Mouse (Mus musculus): ENCODE measurements around the gene Slpi. TPM values are rescaled to one million over a fixed set of nuclear protein-coding genes. Genes with fewer than 3 reads are reported as not detected.
A peak's percentile ranks its signal among the peaks of the same experiment; 100 is the strongest.

Gene Slpi
- polyA plus RNA-seq, 1 experiment from 2014 or later, result not detected

GRCm38 (mm10) chr2:164389499-164389898 is 604 bp upstream of the Slpi start:
- Histone ChIP-seq H3K4me1 (peaks cover 16% of the 10 kb centered on the region), H3K9me3 (no peaks in the 10 kb centered on the region), H3K27me3 (replicated peaks) (peaks cover 31% of the 10 kb centered on the region), H3K36me3 (replicated peaks) (no peaks in the 10 kb centered on the region), H3K9ac (peak overlapping the region; percentile 53), H3K4me2 (peak overlapping the region; percentile 83), H3K27ac (peak overlapping the region; percentile 65; the same call in 1 of the 2 replicates), H3K4me3 (peak overlapping the region; percentile 56)
- WGBS, result under 1% methylated on average over 29 of the region's 30 CpGs
- ATAC-seq (replicated peaks), result peak; percentile 75

- Histone ChIP-seq H3K36me3 (replicated peaks) (no peaks in the 10 kb centered on the region), H3K4me2 (no peak overlapping the region), H3K4me3 (no peak overlapping the region), H3K27ac (no peak overlapping the region), H3K27me3 (replicated peaks) (peaks cover 34% of the 10 kb centered on the region), H3K9ac (no peak overlapping the region), H3K4me1 (peaks cover 16% of the 10 kb centered on the region), H3K9me3 (no peaks in the 10 kb centered on the region)
- no peak for ATAC-seq (replicated peaks)
- WGBS, result 16% methylated on average over 8 of the region's 8 CpGs
Observed at GRCm38 (mm10) chr2:164386953-164387352, 1.9 kb downstream of the Slpi start.

- H3K4me2 ChIP-seq, result peak overlapping the region; percentile 24
- no peak overlapping the region for H3K9ac ChIP-seq
- 8% methylated on average over 18 of the region's 18 CpGs for WGBS
- no peaks in the 10 kb centered on the region for H3K9me3 ChIP-seq
- ATAC-seq (replicated peaks), result peak; percentile 69
- peaks cover 34% of the 10 kb centered on the region for H3K27me3 ChIP-seq (replicated peaks)
- no peak overlapping the region for H3K4me3 ChIP-seq
- H3K36me3 ChIP-seq (replicated peaks), result no peaks in the 10 kb centered on the region
- peaks cover 16% of the 10 kb centered on the region for H3K4me1 ChIP-seq
- H3K27ac ChIP-seq, result no peak overlapping the region
Observed at GRCm38 (mm10) chr2:164385927-164386763, 2.8 kb downstream of the Slpi start.

DNA sequence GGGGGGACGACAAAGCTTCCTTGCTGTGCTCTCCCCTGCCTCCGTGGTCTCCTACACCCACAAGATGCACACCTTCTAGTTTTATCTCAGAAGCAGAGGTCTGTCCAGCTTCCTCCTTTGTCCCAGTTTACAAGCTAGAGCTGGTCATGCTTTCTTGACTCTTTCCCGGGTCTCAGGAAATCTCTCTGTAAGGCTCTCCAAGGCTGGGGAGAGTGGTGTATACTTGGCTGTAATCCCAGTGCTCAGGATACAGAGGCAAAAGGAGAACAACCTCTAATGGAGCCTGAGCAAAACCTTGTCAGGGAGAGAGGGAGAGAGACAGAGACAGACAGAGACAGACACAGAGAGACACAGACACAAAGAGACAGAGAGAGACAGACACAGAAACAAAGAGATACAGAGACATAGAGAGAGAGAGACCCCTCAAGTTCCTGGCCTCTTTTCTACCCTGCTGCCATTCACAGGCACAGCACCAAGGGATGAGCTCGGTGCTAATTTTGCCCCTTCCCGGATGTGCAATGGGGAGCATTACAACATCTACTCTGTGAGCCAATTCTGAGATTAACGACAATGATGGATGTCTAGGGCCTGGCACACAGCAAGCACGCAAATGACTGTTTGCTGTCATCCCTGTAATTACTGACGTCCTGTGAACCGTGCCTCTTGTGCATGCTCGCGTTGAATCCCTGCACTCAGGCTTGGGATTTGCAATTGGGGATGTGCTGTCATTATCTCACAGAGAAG is 5.1 kb downstream of the Slpi start:
- no peaks in the 10 kb centered on the region for H3K9me3 ChIP-seq
- peaks cover 9% of the 10 kb centered on the region; the same call in 1 of the 2 replicates for H3K4me1 ChIP-seq
- H3K27ac ChIP-seq, result no peak overlapping the region
- H3K4me2 ChIP-seq, result no peak overlapping the region
- peaks cover 32% of the 10 kb centered on the region for H3K27me3 ChIP-seq (replicated peaks)
- H3K9ac ChIP-seq, result no peak overlapping the region
- H3K36me3 ChIP-seq (replicated peaks), result no peaks in the 10 kb centered on the region
- no peak for ATAC-seq (replicated peaks)
- 68% methylated on average over 11 of the region's 11 CpGs for WGBS
- no peak overlapping the region for H3K4me3 ChIP-seq

DNA sequence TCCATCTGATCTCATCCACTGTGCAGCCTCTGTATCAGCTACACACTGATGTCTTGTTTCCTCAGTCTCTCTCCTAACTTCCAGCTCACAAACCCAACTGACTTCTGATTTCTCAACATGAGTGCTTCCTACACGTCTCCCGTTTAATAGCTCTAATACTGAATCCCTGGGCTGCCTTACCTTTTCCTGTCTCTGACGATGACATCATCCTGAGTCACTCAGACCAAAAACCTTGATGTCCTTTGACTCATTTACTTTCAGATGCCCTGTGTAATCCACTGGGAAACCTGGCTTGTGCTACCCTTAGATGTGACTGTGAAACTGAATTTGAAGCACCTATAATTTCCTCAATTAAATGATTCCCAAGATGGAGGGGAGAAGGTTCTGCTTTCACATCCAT is 5.9 kb downstream of the Slpi start:
- Histone ChIP-seq H3K27me3 (replicated peaks) (peaks cover 24% of the 10 kb centered on the region), H3K9me3 (no peaks in the 10 kb centered on the region), H3K36me3 (replicated peaks) (no peaks in the 10 kb centered on the region), H3K4me3 (no peak overlapping the region), H3K4me1 (peaks cover 8% of the 10 kb centered on the region; the same call in 1 of the 2 replicates), H3K9ac (no peak overlapping the region), H3K4me2 (no peak overlapping the region), H3K27ac (no peak overlapping the region)
- WGBS, result 82% methylated on average over 3 of the region's 3 CpGs
- no peak for ATAC-seq (replicated peaks)

DNA sequence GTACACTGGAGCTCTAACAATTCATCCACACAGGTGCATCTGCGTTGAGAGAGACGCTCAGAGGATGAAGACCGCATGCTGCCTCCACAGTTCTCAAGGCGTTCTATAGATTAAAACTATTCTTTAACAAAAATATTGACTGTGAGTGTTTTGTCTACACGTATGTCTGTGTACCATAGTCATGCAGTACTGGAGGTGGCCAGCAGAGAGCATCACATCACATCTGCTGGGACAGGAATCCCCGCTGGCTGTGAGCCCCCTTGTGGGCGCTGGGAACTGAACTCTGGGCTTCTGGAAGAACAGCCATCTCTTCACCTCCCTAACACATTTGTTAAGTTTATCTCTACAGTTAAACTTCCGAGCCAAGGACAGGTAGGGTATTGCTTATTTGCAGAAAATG is 7.2 kb downstream of the Slpi start:
- ATAC-seq (replicated peaks), result no peak
- Histone ChIP-seq H3K36me3 (replicated peaks) (no peaks in the 10 kb centered on the region), H3K27ac (no peak overlapping the region), H3K4me1 (peaks cover 8% of the 10 kb centered on the region; the same call in 1 of the 2 replicates), H3K9ac (no peak overlapping the region), H3K4me2 (no peak overlapping the region), H3K27me3 (replicated peaks) (peaks cover 12% of the 10 kb centered on the region), H3K9me3 (no peaks in the 10 kb centered on the region), H3K4me3 (no peak overlapping the region)
- WGBS, result 75% methylated on average over 8 of the region's 8 CpGs

DNA sequence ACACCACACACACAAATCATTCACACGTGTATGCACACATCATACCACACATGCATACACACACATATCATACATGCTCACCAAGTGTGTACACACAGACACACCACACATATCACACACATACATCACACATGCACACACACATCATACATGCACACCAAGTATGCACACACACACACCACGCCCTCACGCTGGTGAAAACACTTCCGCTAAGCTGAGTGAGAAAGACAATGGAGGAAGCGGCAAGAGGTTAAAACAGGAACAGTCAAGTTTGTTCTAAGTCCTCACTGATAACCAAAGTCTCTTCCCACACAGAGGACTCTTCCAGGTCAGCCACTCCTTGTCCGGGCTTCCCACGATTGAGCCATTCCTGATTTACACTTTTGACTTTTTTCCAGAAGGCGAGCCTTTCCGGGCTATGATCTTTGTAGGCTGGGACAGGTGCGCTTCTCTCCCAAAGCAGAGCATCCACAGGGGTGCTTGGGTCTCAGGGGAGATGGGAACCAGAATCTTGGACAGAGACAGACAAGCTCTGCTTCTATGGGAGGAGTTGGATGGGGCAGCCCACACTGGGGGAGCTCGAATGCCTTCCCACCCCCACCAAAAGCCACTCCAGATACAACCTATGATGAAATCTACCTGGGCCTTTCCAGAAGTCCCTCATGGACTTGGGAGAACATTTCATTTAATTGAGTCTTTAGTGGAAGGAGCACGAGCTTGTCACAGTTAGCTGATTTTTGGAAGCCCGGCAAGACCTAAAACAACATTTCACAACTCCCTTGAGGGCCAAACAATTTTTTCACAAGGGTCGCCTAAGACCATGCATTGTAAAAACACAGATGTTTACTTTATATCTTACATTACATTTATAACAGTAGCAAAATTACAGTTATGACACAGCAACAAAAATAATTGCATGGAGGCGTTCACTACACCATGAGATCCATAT is 11.1 kb downstream of the Slpi start:
- Histone ChIP-seq H3K9ac (no peak overlapping the region), H3K4me3 (no peak overlapping the region), H3K4me1 (no peaks in the 10 kb centered on the region), H3K27ac (no peak overlapping the region), H3K4me2 (no peak overlapping the region), H3K9me3 (no peaks in the 10 kb centered on the region), H3K36me3 (replicated peaks) (no peaks in the 10 kb centered on the region), H3K27me3 (replicated peaks) (0 out of 2 replicates have a peak, but pooled peaks cover 2% of the 10 kb centered on the region)
- no peak for ATAC-seq (replicated peaks)
- WGBS, result 92% methylated on average over 15 of the region's 15 CpGs

GRCm38 (mm10) chr2:164373187-164373586 is 15.7 kb downstream of the Slpi start:
- WGBS, result 52% methylated on average over 4 of the region's 4 CpGs
- no peak overlapping the region for H3K9ac ChIP-seq
- no peak overlapping the region for H3K4me3 ChIP-seq
- H3K27me3 ChIP-seq (replicated peaks), result no peaks in the 10 kb centered on the region
- no peak for ATAC-seq (replicated peaks)
- H3K4me2 ChIP-seq, result no peak overlapping the region
- H3K36me3 ChIP-seq (replicated peaks), result no peaks in the 10 kb centered on the region
- H3K4me1 ChIP-seq, result no peaks in the 10 kb centered on the region
- H3K9me3 ChIP-seq, result no peaks in the 10 kb centered on the region
- H3K27ac ChIP-seq, result no peak overlapping the region

DNA sequence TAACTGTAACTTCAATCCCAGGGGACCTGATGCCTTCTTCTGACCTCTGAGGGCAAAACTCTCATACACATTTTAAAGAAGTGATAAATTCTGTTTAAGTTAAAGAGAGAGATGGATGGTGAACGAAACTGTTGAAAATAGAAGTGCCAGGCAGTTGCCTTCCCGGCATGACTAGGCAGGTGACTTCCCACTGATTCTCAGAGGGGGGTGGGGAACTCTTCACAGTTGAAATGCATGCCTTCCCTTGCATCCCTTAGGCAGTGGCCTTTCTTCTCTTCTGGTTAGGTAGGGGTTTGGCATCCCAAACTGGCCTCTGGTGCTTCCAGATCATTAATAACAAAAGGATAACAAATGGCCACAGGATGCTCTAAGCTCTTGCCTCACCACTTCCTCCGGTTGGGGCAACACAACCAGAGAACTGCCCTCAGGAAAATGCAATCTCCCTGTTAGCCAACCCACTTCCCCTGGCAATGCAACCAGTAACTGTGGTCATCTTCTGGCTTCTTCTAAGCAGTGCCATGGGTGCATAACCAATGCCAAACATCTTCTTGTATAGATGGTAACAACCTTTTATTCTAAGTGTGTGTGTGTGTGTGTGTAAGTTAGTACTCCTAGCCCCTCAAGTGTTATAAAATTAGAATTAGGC is 16.4 kb downstream of the Slpi start:
- no peak for ATAC-seq (replicated peaks)
- Histone ChIP-seq H3K9ac (no peak overlapping the region), H3K4me3 (no peak overlapping the region), H3K4me1 (no peaks in the 10 kb centered on the region), H3K9me3 (no peaks in the 10 kb centered on the region), H3K27me3 (replicated peaks) (no peaks in the 10 kb centered on the region), H3K27ac (no peak overlapping the region), H3K4me2 (no peak overlapping the region), H3K36me3 (replicated peaks) (no peaks in the 10 kb centered on the region)
- 41% methylated on average over 3 of the region's 3 CpGs for WGBS

DNA sequence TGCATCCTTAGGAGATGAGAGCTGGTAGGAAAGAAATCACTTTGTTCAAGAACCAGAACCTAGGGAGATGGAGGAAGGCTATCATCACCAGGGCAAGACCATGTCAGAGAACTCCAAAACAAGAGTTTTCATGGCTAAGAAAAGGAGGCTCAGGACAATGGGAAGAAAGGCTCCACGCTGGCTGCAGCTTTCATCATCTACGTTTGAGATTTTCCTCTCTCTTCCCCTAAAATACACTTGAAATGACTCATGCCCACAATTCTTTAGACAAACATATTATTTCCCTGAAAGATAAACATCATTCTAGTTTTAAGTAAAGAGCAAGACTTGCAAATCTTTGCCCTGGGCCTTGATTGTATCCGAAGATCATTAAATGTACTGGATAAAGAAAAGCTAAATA is 17.5 kb downstream of the Slpi start:
- no peaks in the 10 kb centered on the region for H3K4me1 ChIP-seq
- no peak for ATAC-seq (replicated peaks)
- H3K4me3 ChIP-seq, result no peak overlapping the region
- no peaks in the 10 kb centered on the region for H3K27me3 ChIP-seq (replicated peaks)
- no peak overlapping the region for H3K27ac ChIP-seq
- H3K4me2 ChIP-seq, result no peak overlapping the region
- WGBS, result 86% methylated on average over 3 of the region's 3 CpGs
- no peak overlapping the region for H3K9ac ChIP-seq
- no peaks in the 10 kb centered on the region for H3K36me3 ChIP-seq (replicated peaks)
- no peaks in the 10 kb centered on the region for H3K9me3 ChIP-seq

DNA sequence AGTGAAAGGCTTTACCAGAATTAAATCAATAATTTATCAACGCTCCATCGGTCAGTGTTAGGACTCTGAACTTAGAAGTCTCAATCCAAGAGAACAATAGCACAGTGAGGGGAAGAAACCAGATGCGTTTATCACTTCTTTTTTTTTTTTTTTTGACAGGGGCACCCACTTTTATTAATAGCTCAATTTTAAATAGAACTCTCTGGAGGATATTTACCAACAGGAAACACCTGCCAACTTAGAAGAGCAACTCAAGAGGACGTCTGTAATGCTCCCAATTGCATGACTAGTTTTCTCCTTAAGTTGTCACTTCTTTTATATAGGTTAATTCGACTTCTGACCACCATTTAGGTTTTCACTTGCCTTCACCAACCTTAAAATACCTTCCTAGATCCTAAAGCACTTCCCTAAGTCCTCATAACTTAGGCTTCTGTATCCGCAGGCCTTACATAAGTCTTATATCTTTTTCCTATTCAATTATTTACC is 20.2 kb downstream of the Slpi start:
- Histone ChIP-seq H3K27ac (no peak overlapping the region), H3K36me3 (replicated peaks) (no peaks in the 10 kb centered on the region), H3K4me2 (no peak overlapping the region), H3K27me3 (replicated peaks) (no peaks in the 10 kb centered on the region), H3K9me3 (no peaks in the 10 kb centered on the region), H3K4me1 (no peaks in the 10 kb centered on the region), H3K9ac (no peak overlapping the region), H3K4me3 (no peak overlapping the region)
- WGBS, result 84% methylated on average over 6 of the region's 6 CpGs
- ATAC-seq (replicated peaks), result no peak
